Mouse (Mus musculus): ENCODE data around the gene Hps4.

DNA sequence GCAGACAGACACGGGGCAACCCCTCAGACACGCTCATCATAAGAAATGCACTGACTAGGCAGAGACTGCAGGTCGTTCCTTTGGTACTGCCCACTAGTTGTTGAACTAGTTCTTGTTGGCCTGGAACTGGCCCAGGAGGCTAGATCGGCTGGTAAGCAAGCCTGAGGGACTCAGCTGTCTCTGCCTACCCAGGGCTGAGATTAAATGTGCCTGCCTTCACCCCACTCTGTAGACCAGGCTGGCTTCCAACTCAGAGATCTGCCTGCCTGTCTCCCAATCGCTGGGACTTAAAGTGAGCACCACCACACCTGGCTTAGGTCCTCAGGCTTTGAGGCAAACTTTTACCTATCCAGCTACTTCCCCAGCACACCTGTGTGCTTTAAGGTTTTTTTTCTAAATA, 22.5 kb upstream of the Hps4 start:
- TF ChIP-seq POLR2A (IDR thresholded peaks at IDR 0.05; ENCODE audit: extremely low read depth, insufficient read depth, low read length), result no peak
- TF ChIP-seq CTCF (IDR thresholded peaks at IDR 0.05; ENCODE audit: low read depth, low read length), result no peak
